Mouse (Mus musculus): ENCODE results near the gene Trim60.

DNA sequence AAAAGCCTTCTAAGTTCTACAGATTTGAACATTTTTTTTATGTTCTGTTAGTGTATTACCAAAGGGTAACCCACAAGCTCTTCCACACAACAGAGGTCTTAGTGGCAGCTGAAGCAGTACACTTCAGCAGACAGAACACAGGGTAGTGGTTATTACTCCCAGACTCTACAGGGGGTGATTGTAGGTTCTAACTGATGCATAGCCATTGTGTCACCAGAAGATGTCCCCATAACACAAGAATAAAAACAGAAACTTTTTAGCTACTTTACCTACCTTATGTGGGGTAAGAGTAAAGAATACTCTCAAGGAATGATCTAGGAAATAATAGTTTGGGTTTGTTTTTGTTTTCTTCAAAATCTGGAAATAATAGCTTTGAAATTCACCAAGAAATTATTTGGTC lies 55.5 kb downstream of the Trim60 start:
- TF ChIP-seq CTCF (IDR thresholded peaks at IDR 0.05; ENCODE audit: low read depth) (no peak), EP300 (IDR thresholded peaks at IDR 0.05; ENCODE audit: low read depth) (no peak)

Measured in liver, embryonic 14.5 days (tissue).